Mouse (Mus musculus) left cerebral cortex, adult 2 months (tissue): ENCODE measurements around the gene Tenm4. TPM values are rescaled to one million over a fixed set of nuclear protein-coding genes. Genes with fewer than 3 reads are reported as not detected.

ENCODE experiments used
- DNase-seq, 2 experiments: peaks; one replicate each; pipeline ENCODE4 v3.0.0; 2021 to 2022; ENCODE audit warnings: low spot score in 2 of 2, mixed read lengths in 1 of 2; ENCODE audit errors: extremely low spot score in 1 of 2
- H3K27ac ChIP-seq: fragments of 200-600 bp; 2 replicates; pipeline ENCODE4 v1.8.1; 2022
- H3K4me3 ChIP-seq: fragments of 200-600 bp; 2 replicates; pipeline ENCODE4 v1.8.1; 2022
- CTCF ChIP-seq: fragments of 200-600 bp; IDR thresholded peaks from 2 replicates; pipeline ENCODE4 v1.8.1; 2022; ENCODE audit warnings: antibody characterized with exemption, mild to moderate bottlenecking, moderate library complexity
- intact Hi-C: fragments of 180-260 bp; cut with DNase I; formaldehyde crosslinking; loops from one replicate; pipeline ENCODE4 v1.15.1; 2025
- total RNA-seq, 2 experiments: library from RNA; stranded (reverse); gene quantifications; 2 replicates each; pipeline ENCODE4 v1.2.3; 2021

The Tenm4 gene
- total RNA-seq, 2 experiments from 2014 or later = 158 to 160 TPM

DNA sequence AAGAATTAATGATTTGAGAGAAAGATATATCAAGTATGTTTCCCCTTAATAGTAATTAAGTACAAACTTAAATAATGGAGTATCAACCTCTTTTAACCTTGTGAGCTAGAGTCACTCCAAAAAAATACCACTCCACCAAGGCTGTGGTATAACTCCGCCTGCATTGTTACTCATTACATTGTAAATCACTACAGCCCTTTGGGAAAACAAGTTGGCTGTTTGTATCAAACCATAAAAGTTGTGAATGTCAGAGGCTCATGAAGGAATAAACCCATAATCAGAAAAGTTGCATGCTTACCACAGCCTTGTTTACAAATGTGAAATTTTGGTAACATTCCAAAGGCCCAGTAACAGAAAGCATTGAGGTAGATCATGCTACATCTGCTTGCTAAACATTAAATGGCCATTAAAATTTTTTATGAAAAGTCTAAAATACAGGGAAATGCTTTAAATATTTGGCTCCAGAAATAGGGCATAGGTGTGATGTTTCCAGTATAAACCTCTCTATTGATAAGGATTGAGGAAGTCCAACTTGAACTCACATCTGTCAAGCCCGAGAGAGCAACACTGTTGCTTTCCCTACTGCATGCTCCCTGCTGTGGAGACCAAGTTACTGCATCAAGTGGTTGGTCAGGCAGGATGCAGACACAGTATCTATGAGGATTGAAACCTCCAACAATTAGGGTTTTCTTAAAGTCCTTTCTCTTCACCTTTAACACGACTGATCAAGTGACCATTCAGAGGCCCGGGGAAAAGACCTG lies 582.5 kb downstream of the Tenm4 start:
- Histone ChIP-seq H3K27ac (no peak overlapping the region), H3K4me3 (no peak overlapping the region)
- intact Hi-C loops = no loop called here
- no peak for DNase-seq
- TF ChIP-seq CTCF = no peak

DNA sequence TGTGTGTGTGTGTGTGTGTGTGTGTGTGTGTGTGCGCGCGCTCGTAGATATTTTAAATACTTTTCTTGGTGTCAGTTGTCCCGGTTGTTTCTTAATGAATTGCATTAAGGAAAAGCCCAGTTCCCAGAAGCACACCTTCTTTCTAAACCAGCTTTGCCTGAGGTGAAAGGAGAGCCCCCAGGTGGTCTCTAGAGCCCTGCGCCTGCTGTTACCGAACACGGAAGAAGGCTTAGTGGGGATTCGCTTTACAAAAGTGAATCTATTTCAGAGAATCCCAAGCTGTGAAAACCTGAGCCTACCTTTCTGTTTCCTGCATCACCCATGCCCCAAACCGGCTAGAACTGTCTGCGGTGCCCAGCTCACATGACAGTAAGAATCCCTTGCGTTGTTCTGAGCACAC lies 583.1 kb downstream of the Tenm4 start:
- intact Hi-C loops = no loop called here
- no peak for DNase-seq
- no peak overlapping the region for H3K27ac ChIP-seq

DNA sequence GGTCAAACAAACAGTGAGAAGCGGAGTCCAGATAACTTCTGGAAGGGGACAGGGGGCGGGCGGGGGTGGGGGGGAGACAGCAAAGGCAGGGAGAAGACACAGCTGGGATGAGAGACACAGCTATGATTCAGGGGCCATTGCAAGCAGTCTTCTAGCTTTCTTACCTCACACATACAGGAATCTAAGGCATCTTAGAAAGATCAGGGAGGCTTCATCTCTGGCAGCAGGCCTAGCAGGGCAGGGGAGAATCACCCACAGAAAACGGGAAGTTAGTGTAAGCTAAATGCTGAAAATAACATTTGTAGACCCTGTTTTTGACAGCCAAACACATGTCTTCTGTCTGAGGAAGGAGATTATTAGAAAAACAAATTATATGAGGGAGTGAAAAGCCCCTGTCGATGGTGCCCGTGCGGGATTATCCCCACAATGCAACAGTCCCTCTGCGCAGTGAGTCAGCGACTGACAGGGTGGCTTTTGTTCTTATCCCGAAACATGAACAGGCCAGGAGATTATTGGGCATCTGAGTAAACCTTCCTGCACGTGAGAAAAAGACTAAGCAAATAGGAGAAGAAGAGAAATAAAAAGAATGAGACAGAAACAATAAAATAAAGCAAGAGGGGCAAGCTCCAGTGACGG lies 584.5 kb downstream of the Tenm4 start:
- intact Hi-C loops = no loop called here
- no peak overlapping the region for H3K4me3 ChIP-seq
- TF ChIP-seq CTCF = no peak
- H3K27ac ChIP-seq = no peak overlapping the region
- no peak for DNase-seq

More for the DNA sequence above, 583.1 kb downstream of the Tenm4 start:
- no peak overlapping the region for H3K4me3 ChIP-seq
- no peak for TF ChIP-seq CTCF

DNA sequence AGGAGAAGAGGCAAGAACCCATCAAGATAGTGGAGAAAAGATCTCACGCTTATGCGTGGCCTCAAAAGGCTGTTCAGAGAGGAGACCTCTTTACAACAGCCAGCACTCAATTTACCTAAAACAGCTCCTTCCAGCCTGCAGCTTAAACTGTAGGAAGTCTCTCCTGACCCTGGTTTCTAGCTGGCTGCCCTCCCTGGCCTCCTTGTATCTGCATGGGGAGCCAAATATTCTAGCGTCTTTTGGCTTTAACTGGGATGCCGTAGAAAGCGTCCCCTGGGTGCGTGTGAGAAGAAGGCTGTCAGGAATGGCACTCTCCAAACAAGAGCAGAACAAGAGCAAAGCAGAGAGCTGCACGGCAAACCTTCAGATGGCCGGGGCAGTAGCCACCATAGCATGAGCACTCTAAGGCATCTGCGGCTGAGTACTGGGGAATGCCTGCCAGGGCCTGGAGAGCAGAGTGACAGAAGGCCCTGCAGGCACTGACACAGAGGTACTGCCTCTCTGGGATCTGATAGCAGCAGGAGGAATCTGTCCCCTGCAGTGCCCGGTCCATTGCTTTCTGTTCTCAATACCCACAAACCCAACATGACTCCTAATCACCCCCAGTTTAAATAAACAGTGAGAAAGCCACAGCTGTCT lies 585.2 kb downstream of the Tenm4 start:
- H3K27ac ChIP-seq = no peak overlapping the region
- intact Hi-C loops = no loop called here
- TF ChIP-seq CTCF = no peak
- no peak overlapping the region for H3K4me3 ChIP-seq
- DNase-seq = no peak

DNA sequence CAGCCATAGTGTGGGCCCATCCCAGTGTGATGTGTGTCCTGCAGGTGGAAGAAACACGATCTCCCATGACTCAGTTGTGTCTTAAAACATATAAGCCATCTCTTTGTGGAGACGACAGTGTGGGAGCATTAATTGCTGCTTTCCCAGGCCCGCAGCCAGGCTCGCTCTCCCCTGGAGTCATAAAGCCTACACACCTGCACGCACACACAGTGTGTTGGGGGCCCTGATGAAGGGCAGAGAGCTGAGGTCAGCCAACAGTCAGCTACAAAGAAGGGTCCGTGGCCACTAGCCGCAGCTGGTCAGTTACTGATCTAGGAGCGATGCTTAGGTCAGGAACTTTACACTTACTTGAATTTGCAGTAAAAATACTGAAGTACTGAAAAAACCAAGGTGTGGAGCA lies 586.0 kb downstream of the Tenm4 start:
- intact Hi-C loops = no loop called here
- DNase-seq = no peak
- TF ChIP-seq CTCF = no peak
- Histone ChIP-seq H3K4me3 (no peak overlapping the region), H3K27ac (no peak overlapping the region)

DNA sequence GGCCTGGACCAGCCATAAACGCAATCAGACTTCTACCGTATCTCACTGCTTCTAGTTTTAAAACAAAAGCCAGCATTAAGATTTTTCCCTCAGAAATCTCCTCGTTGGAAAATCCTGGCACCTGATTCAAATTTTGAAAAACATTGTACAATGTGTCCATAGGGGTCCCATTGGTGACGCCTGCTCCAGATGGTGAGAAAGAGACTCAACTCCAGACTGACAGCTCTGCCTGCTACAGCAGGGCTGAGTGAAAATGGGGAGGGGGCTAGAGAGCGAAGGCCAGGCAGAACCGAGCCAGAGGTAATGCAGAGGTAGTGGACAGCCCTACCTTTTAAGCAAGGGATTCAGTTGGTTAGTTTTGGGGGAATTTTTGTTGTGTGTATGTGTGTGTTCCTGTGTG lies 589.2 kb downstream of the Tenm4 start:
- H3K27ac ChIP-seq = no peak overlapping the region
- TF ChIP-seq CTCF = no peak
- DNase-seq = no peak
- intact Hi-C loops = no loop called here
- H3K4me3 ChIP-seq = no peak overlapping the region

DNA sequence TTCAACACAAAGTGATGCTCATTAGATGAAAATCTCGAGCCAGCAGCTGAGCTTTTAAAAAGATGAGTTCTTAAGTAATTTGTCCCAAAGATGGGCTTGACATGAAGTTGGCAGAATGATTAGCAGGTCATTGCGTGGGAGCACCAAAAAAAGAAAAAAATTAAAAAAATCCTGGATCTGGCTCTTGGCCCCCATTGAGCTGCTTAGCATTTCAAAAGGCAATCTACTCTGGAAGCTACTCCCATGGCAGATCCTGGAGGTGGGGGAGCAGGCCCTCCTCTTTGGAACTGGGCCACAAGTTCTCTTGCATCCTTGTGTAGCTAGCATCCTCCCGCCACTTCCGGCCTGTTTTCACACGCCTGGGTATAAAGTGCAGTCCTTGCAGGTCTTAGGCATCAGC lies 590.1 kb downstream of the Tenm4 start:
- Histone ChIP-seq H3K27ac (no peak overlapping the region), H3K4me3 (no peak overlapping the region)
- DNase-seq = no peak
- no peak for TF ChIP-seq CTCF
- intact Hi-C loops = no loop called here

DNA sequence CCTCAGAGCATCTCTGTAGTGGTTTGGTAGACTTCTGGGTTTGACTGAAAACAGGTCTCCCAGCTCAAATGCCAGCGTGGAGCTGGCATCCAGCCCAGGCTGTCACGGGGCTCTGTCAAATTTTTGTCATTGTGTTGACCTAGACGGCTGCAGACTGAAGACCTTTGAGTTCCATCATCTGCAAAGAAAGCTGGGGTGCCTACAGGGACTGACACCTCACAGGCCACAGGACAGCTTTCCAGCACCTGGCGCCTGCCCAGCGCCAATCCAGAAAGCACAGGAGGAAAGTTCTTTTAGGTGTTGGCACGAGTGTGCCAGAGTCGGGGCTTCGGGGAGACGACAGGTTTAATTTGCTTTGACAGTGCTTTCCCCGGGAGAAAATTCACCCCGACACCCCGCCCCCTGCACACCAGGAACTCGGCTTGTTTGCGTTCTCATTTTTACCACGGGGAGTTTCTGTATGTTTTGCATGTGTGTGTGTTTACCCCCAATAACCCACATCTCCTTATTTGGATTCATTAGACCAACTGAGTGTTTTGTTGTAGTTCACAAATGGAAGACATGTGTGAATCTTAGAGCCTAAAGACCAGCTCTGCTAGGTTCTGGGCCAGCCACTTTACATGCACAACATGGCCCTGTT lies 594.4 kb downstream of the Tenm4 start:
- intact Hi-C loops = no loop called here
- no peak for TF ChIP-seq CTCF
- H3K27ac ChIP-seq = no peak overlapping the region; the same call in 1 of the 2 replicates

DNA sequence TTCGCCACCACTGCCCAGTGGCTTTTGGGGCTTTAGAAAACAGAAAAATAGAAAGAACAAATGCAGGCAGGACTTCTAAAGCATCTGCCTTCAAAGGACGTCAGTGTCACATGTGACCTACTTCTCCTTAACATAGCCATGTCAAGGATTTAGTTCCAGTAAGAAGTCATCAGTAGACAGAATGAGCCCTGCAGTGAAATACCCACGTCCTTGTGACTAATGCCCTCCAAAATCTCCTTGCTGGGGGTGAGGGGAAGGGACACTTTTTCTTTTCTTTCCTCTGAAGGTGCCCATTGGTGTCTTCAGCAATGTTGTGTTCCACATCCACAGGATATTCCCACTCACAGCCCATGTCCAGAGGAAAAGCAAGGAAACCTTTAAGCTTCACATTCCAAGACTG lies 596.0 kb downstream of the Tenm4 start:
- intact Hi-C loops = no loop called here
- Histone ChIP-seq H3K4me3 (no peak overlapping the region), H3K27ac (no peak overlapping the region)
- TF ChIP-seq CTCF = no peak
- DNase-seq = no peak

More for the DNA sequence above, 594.4 kb downstream of the Tenm4 start:
- DNase-seq = peak in 1 of 2 experiments; percentile 24
- no peak overlapping the region for H3K4me3 ChIP-seq

DNA sequence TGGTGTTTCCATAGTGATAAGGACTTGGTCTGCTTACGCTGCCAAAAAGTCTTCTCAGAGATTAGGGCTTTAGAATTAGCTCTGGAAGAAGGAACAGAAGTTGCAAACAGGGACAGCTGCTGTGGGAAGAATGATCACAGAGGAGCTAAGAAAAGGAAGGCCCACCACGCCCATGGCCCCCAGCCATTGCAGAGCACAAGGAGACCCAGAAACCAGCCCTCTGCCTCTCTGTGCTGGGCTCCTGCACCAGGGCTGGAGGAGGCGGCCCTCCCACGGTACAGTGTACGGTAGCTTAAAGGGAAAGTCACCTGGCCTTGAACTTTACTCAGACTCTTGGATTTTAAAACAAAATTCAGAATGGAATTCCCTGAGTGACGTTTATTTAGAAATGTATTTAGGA lies 597.7 kb downstream of the Tenm4 start:
- intact Hi-C loops = no loop called here
- DNase-seq = no peak
- Histone ChIP-seq H3K4me3 (no peak overlapping the region), H3K27ac (peak overlapping the region; percentile 57; the same call in 1 of the 2 replicates)
- no peak for TF ChIP-seq CTCF

DNA sequence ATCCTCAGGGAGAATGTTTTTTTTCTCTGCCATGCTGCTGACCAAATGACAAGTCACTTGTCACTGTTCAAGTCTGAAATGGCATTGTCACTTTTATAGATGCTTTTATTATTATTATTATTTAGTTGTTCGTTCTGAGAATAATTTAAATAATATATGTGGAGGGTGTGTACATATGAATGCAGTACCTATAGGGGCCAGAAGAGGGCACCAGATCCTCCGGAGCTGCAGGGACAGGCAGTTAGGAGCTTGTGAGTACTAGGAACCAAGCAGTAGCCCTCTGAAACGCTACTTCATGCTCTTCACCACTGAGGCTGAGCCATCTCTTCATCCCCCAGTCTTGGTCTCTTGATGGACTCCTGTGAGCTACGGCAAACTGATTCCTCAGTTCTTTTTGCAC lies 598.7 kb downstream of the Tenm4 start:
- no peak overlapping the region for H3K27ac ChIP-seq
- H3K4me3 ChIP-seq = no peak overlapping the region
- DNase-seq = no peak
- peak; percentile 55 for TF ChIP-seq CTCF
- intact Hi-C loops = loop anchor here (10.0 kb wide), 1 partner anchor 1275 kb away; no protein-coding TSS in a partner anchor

DNA sequence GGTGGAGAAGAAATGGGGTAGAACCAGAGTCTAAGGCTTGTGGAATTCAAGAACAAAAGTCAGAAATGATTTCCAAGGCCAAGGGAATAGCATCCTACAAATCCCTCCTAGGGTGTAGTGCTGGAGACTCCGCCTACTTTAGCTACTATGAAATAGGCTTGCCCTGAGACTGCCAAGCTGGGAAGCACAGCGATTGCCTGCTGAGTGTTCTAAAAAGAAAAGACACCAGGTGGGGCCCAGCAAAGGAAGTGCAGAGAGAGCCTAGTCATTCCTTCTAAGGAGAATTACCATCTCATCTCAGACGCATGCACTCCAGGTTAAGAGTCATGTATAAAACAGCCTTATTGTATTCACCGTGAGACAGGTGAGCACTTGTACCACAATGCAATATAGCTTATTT lies 601.9 kb downstream of the Tenm4 start:
- no peak for DNase-seq
- TF ChIP-seq CTCF = no peak
- peak overlapping the region; percentile 53; the same call in 1 of the 2 replicates for H3K27ac ChIP-seq
- intact Hi-C loops = loop anchor here (2.0 to 10.0 kb wide), 2 partner anchors 66 to 1278 kb away; no protein-coding TSS in a partner anchor
- H3K4me3 ChIP-seq = no peak overlapping the region
